Mouse (Mus musculus) inflammation-experienced regulatory T-cells, adult 6 months (primary cell): Measurements from ENCODE around the gene Cacnb1. TPM values are rescaled to one million over a fixed set of nuclear protein-coding genes. Genes with fewer than 3 reads are reported as not detected.

Experiments
- ATAC-seq: one replicate; pipeline ENCODE4 v1.8.0; 2017
- polyA plus RNA-seq, 3 experiments: library from polyadenylated mRNA; unstranded; fragments of 100-300 nt; shearing (Covaris generic); gene quantifications; one replicate each; pipeline ENCODE4 v1.2.1; 2017

Gene Cacnb1
- polyA plus RNA-seq, 3 experiments from 2014 or later: 1.5 to 2.7 (median 2.4) TPM

DNA sequence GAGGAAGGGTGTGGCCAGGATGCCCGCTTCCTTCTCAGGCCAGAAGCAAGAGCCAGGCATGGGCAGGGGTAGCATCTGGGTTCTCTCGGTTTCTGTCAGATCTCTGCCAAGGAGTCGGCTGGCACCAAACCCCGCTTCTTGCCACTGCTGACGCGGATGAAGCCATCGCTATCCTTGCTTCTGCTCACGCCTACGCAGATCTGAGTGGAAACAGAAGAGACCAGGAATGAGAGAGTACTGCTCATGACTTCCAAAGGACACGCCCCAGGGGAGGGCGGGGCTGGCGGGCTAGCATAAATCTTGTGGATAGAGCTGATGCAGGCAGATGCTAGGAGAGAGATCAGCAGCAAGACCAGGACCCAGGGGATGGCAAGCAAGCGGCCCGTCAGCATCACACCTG, 15.0 kb upstream of the Cacnb1 start:
- no peak for ATAC-seq

GRCm38 (mm10) chr11:98035977-98036377, 13.1 kb upstream of the Cacnb1 start:
- ATAC-seq: no peak

DNA sequence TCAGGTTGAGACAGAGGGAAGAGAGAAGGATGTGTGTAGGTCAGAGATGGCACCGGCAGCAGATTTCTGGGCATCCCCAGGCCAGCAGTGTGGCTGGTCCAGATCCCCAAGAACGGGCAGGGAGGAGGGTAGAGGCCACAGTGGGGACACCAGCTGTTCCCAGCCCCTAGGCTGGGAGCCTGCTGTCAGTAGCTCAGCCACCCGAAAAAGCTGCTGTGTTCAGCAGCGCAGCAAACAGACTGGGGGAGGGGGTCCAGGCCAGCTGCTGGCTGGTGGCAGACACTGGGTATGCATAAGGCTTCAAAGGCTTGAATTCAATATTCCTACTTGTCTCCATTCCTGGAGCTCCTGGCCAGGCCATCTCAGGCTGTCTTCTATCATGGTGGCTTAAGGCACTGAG, 12.0 kb upstream of the Cacnb1 start:
- ATAC-seq: no peak

DNA sequence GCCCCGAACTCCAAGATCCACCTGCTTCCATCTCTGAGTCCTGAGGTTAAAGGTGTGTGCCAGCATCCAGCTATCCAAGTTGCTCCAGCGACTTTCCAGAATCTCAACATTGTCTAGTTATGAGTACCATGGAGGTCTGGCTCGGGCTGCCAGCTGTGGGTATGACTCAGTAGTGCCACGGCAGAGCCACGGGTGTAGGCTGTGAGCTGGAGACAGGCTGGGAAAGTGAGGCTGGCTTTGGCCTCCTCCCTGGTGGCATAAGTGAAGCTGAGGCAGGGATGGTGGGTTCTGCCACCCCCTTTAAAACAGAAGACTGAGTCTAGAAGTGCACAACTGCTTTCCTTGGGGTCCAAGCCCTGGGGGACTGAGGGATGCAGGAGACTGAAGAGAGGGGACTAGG, 11.2 kb upstream of the Cacnb1 start:
- no peak for ATAC-seq

- ATAC-seq: no peak
Measured at GRCm38 (mm10) chr11:98031443-98031770, 8.6 kb upstream of the Cacnb1 start.

DNA sequence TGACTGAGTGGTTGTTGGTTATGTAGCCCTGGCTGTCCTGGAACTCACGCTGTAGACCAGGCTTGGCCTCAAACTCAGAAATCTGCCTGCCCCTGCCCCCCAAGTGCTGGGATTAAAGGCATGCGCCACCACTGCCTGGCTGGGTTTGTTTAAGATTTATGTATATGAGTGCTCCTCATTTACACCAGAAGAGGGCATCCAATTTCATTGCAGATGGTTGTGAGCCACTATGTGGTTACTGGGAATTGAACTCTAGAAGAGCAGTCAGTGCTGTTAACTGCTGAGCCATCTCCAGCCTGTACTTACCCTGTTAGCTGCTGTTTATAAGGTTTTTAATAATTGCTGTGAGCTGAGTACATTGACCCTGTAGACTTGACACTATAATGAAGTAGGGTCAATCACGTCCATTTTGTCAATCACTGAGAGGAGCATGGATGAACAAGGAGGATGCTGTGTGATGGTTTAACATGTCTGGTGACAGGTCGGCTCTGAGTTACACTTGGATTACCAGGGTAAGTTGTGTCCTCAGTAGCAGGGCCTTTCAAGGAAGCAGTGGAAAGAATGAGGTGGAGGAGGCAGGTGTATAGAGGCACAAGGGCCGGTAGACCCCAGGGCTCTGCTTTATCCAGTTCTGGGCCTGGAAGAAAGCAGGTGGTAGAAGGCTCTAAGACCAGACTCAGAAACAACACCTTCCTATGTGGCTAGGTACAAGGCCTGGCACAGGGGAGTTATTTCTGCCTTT, 8.0 kb upstream of the Cacnb1 start:
- no peak for ATAC-seq

DNA sequence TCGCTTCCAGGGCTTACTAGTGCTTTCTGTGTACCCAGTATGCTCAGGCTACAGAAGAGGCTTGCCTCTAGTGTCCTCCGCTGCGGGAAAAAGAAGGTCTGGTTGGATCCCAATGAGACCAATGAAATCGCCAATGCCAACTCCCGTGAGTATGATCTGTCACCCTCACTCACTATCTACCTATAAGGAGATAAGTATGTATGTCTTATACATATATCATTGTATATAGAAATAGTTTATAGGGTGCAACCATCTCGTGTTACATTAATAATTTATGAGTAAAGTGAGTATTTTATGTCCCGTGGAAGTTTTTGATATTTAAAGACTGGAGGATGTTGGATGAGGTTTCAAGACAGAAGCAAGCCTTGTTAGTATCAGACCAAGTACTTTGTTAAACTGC, 5.0 kb upstream of the Cacnb1 start:
- ATAC-seq: no peak

DNA sequence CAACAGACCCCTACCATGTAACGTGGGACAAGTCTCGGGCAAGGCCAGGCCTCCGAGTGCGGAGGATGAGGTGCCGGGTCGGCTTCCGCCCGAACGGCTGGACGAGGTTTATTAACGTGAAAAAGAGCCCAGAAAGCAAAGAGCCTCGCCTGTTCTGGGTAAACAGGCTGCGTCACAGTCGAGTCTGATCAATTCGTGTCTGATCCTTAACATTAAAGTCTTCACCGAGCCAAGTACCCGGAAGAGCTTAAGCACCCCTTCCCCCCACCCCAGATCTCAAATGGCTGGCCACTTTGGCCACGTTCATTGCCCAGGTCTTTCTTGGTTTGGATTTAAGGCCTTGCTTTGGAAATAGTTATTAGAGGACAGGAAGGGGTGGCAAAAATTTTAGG, 4.5 kb upstream of the Cacnb1 start:
- peak; percentile 14 for ATAC-seq

GRCm38 (mm10) chr11:98026570-98027296, 3.9 kb upstream of the Cacnb1 start, which contains the start of gene Rpl19:
Gene Rpl19 (plus strand): TSS chr11:98026710.
- ATAC-seq: peak; percentile 76

DNA sequence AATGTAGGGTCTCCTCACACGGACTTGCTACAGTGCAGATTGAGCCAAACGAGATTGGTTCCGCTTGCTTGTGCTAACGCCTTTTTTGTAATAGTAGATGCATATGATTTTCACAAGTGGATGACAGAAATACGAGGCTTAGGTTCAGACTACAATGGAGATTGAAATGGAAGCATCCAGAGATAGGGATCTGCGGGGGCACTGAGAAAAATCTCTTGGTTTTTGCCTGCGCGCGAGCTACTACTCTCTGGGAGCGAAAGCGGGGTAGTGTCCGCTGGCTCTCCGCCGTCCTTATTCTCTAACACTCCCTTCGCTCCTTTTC, 3.4 kb upstream of the Cacnb1 start:
- no peak for ATAC-seq

DNA sequence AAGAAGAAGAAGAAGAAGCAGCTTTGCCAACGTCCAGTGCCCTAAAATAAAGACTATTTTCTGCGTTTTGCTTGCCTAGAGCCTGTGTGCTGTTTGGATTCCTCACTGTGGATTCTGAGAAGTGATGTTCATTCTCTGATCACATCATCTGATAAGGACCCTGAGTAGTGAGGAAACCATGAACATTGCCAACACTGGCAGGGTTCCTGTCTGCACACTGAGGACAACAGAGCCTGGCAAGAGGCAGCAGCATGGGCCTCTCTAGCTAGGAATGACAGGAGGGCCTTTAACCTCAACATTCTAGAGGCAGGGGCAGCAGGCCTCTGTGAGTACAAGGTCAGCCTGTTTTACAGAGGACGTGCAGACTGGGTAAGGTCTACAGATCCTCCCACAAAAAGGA, 1.7 kb upstream of the Cacnb1 start:
- no peak for ATAC-seq

- no peak for ATAC-seq
Measured at GRCm38 (mm10) chr11:98022253-98022554, 630 bp downstream of the Cacnb1 start.

DNA sequence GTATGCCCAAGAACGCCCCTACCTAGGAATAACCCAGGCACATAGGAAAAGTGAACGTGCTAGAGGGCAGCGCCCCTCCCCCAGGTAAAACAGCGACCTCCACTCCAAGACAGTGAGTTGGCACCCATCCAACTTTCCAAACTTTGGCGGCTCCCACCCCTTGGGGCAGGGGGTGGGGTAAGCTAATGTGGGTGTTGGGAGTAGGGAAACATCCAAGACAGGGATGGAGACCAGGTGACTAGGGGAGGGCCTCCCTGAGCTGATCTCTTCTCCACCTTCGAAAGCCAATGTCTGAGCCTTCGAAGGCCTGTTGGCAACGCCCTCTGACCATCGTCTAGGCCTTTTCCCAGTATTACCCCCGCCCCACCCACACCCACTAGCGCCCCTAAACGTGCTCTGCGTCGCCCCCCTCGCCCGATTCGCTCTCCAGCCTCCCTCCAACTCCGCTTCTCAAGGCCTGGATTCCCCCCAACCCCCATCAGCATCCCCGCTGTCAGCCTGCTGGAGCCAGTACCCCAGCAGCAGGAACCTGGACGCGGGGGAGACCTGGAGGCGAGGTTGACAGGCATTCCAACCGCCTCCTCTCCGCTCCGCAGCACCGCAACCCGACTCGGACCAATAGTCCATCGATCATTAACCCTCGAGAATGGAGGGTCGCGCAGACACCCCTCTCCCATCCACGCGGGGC, 1.1 kb downstream of the Cacnb1 start:
- no peak for ATAC-seq

GRCm38 (mm10) chr11:98021118-98021517, 1.7 kb downstream of the Cacnb1 start:
- ATAC-seq: no peak

DNA sequence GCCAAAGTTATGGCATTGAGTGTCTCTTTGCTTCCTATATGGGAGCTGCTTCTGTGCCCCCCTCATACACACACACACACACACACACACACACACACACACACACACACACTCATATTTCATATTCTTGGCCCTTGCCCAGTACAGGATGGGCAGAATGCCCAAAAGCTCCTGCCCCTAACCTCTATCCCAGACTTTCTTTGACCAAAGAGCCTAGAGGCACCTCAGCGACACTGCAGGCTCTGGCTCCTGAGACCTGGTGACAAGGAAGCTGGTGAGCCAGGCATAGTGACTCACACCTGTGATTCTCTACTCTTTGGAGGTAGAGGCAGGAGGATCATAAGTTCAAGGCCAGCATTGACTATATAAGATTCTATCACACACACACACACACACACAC, 2.1 kb downstream of the Cacnb1 start:
- no peak for ATAC-seq

DNA sequence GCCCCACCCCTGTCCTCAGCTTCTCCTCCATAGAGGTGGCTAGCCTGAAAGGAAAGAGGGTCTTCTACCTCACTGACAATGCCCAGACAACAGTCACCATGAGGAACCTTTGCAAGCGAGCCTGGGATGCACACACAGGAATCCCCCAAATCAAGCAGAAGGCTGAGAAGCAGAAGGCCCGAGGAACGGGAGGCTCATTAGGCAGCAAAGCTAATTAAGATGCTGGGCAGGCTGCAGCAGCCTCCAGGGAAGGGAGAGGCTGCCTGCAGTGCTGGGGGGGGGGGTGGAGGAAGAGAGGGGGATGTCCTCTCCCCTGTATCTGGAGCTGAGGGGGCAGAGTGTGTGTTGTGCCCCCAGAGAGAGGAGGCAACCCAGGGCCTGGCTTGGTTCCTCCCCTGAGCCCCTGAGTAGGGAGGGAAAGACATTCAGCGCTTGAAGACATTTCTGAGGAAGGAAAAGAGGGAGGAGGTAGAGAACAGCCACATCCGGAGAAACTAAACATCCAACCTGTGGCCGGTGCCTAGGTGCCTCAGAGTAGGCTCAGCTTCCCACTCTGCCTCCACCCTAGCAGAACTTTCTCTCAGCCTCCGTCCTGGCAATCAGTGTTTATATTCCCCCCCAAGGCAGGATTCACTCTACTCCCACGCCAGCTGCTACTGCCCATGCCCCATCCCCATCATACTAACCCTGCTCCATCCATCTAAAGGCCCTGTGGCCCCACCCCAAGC, 2.8 kb downstream of the Cacnb1 start:
- ATAC-seq: peak; percentile 69

GRCm38 (mm10) chr11:98018858-98019641, 3.8 kb downstream of the Cacnb1 start:
- ATAC-seq: peak; percentile 54

DNA sequence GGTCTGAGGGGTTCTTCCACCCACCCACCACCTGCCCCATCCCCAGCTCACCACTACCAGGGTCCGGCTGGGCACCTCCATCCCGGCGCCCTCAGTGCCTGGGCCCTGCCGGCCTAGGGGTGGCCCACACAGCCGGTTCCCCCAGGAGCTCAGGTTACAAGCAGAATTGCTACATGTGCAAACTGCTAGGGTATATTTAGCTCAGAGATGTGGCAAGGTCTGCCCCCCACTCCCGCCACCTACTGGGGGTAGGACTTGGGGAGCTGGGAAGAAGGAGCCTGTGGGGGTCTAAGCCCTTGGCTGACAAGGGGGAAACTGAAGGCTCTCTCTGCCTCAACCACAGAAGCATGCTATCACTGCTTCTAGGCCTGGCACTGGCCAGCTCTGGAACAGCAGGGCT, 4.6 kb downstream of the Cacnb1 start:
- no peak for ATAC-seq

- no peak for ATAC-seq
Measured at GRCm38 (mm10) chr11:98016824-98017223, 6.0 kb downstream of the Cacnb1 start.

GRCm38 (mm10) chr11:98016177-98016576, 6.7 kb downstream of the Cacnb1 start:
- ATAC-seq: no peak

- ATAC-seq: no peak
Measured at GRCm38 (mm10) chr11:98012831-98013230, 10.0 kb downstream of the Cacnb1 start.

DNA sequence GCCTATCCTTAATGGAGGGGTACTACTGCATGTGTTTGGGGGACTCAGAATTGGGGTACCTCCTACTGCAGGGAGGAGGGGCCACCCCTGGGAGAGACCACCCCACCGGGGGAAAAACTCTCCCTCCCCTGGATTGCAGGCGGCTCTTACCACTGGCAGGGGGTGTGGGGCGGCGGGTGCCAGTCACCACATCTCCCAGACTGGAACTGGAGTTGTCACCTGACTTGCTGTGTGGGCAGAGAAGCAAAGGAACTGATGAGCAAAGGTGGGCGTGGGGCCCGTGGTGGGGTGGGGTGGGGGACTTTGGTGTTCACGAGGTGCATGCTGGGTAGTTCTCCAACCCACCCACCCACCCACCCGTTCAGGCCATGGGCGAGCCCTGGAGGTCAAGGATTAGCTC, 11.1 kb downstream of the Cacnb1 start:
- no peak for ATAC-seq

DNA sequence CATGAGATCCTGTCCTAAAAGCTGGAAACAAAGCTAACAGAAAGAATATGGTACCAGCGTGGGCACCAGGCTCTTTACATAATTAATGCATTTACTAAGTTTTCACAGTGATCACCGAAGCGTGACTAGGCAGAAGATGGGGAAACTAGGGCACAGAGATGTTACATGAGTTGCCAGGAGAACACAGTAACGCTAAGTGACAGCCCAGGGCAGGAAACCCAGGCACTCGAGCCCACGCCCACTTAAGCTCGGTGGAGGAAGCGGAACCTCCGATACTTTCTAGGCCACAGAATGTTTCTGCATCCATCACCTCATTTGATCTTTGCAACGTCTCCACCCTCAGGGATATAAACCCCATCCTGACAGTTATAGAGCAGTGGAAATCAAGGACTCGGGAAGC, 14.7 kb downstream of the Cacnb1 start:
- peak; percentile 54 for ATAC-seq
